Mouse (Mus musculus) heart, postnatal 10 days (tissue): ENCODE data around the gene Ptprg. TPM values are rescaled to one million over a fixed set of nuclear protein-coding genes. Genes with fewer than 3 reads are reported as not detected.
A peak's percentile ranks its signal among the peaks of the same experiment; 100 is the strongest.
"Not testable (repeated sequence)": the region's sequence is repeated elsewhere in the genome, so short reads cannot be mapped to it uniquely, and the experiment has no call there.

Source experiments
- DNase-seq, 2 experiments: peaks; one replicate each; pipeline ENCODE4 v3.0.0; 2021
- intact Hi-C: fragments of 180-260 bp; cut with DNase I; formaldehyde crosslinking; loops from one replicate; pipeline ENCODE4 v1.15.1; 2025
- total RNA-seq, 2 experiments: library from RNA; stranded (reverse); gene quantifications; 2 replicates each; pipeline ENCODE4 v1.2.3; 2021

Ptprg gene
- total RNA-seq, 2 experiments from 2014 or later: 79.8 to 89.9 TPM

GRCm38 (mm10) chr14:11932517-11932916 lies 379.2 kb downstream of the Ptprg start:
- intact Hi-C loops: no loop called here
- DNase-seq: no peak

GRCm38 (mm10) chr14:11934556-11934955 lies 381.2 kb downstream of the Ptprg start:
- no peak for DNase-seq
- intact Hi-C loops: no loop called here

GRCm38 (mm10) chr14:11935281-11935680 lies 381.9 kb downstream of the Ptprg start:
- intact Hi-C loops: no loop called here
- no peak for DNase-seq

GRCm38 (mm10) chr14:11935698-11936097 lies 382.4 kb downstream of the Ptprg start:
- no peak for DNase-seq
- intact Hi-C loops: no loop called here

GRCm38 (mm10) chr14:11938912-11939311 lies 385.6 kb downstream of the Ptprg start:
- no peak for DNase-seq
- intact Hi-C loops: no loop called here

GRCm38 (mm10) chr14:11941989-11942514 lies 388.7 kb downstream of the Ptprg start:
- peak in 1 of 2 experiments; percentile 9 for DNase-seq

GRCm38 (mm10) chr14:11950379-11950778 lies 397.0 kb downstream of the Ptprg start:
- DNase-seq: no peak
- intact Hi-C loops: no loop called here

More at GRCm38 (mm10) chr14:11941989-11942514, 388.7 kb downstream of the Ptprg start:
- intact Hi-C loops: no loop called here

- DNase-seq: no peak
- intact Hi-C loops: no loop called here
Measured at GRCm38 (mm10) chr14:11955020-11955882, 401.9 kb downstream of the Ptprg start.

GRCm38 (mm10) chr14:11960269-11961121 lies 407.2 kb downstream of the Ptprg start:
- intact Hi-C loops: no loop called here
- no peak for DNase-seq

GRCm38 (mm10) chr14:11962101-11962500 lies 408.8 kb downstream of the Ptprg start:
- intact Hi-C loops: no loop called here
- no peak for DNase-seq

GRCm38 (mm10) chr14:11962561-11962960 lies 409.2 kb downstream of the Ptprg start:
- intact Hi-C loops: no loop called here
- no peak for DNase-seq

GRCm38 (mm10) chr14:11963791-11964190 lies 410.5 kb downstream of the Ptprg start:
- intact Hi-C loops: no loop called here
- DNase-seq: no peak

- DNase-seq, intact Hi-C loops: not testable (repeated sequence)
Measured at GRCm38 (mm10) chr14:11964326-11964725, 411.0 kb downstream of the Ptprg start.

- DNase-seq: no peak
- intact Hi-C loops: no loop called here
Measured at GRCm38 (mm10) chr14:11965878-11966277, 412.5 kb downstream of the Ptprg start.

GRCm38 (mm10) chr14:11981764-11982163 lies 428.4 kb downstream of the Ptprg start:
- intact Hi-C loops: no loop called here

GRCm38 (mm10) chr14:11983031-11983430 lies 429.7 kb downstream of the Ptprg start:
- intact Hi-C loops: no loop called here

More at GRCm38 (mm10) chr14:11981764-11982163, 428.4 kb downstream of the Ptprg start:
- no peak for DNase-seq

GRCm38 (mm10) chr14:11984086-11984485 lies 430.8 kb downstream of the Ptprg start:
- DNase-seq: peak; percentile 9 to 13
- intact Hi-C loops: no loop called here

More at GRCm38 (mm10) chr14:11983031-11983430, 429.7 kb downstream of the Ptprg start:
- DNase-seq: no peak

GRCm38 (mm10) chr14:11988975-11989374 lies 435.6 kb downstream of the Ptprg start:
- intact Hi-C loops: no loop called here
- no peak for DNase-seq

- intact Hi-C loops: no loop called here
- no peak for DNase-seq
Measured at GRCm38 (mm10) chr14:11991151-11991550, 437.8 kb downstream of the Ptprg start.

- intact Hi-C loops: no loop called here
- DNase-seq: no peak
Measured at GRCm38 (mm10) chr14:11992111-11992510, 438.8 kb downstream of the Ptprg start.

- DNase-seq: no peak
- intact Hi-C loops: no loop called here
Measured at GRCm38 (mm10) chr14:11992534-11992933, 439.2 kb downstream of the Ptprg start.
